Mouse (Mus musculus) limb, embryonic 14.5 days (tissue): ENCODE results near the gene Grm1. TPM values are rescaled to one million over a fixed set of nuclear protein-coding genes. Genes with fewer than 3 reads are reported as not detected.

Source experiments
- ATAC-seq: fragments of 200-750 bp; cut with Nextera tagmentation; 2 replicates; pipeline ENCODE4 v1.8.0; 2017; ENCODE audit warnings: low read depth, moderate number of reproducible peaks, moderate TSS enrichment; ENCODE audit not compliant: low FRiP score
- DNase-seq: peaks from one replicate; pipeline ENCODE4 v3.0.0-alpha.2; 2015; ENCODE audit warnings: low spot score
- H3K27ac ChIP-seq: fragments of 300-500 bp; sonication (generic); replicated peaks from 2 replicates; pipeline ENCODE4 v1.5.1; 2014; ENCODE audit warnings: low read depth, mild to moderate bottlenecking, low read length, moderate library complexity, mixed read lengths
- H3K27me3 ChIP-seq: fragments of 300-500 bp; sonication (generic); 2 replicates; pipeline ENCODE4 v1.6.1; 2014; ENCODE audit warnings: low read length, mixed read lengths; ENCODE audit not compliant: control insufficient read depth, insufficient read depth
- H3K36me3 ChIP-seq: fragments of 300-500 bp; sonication (generic); 2 replicates; pipeline ENCODE4 v1.6.1; 2014; ENCODE audit warnings: mild to moderate bottlenecking, low read length, moderate library complexity, mixed read lengths; ENCODE audit not compliant: control insufficient read depth, insufficient read depth
- H3K4me1 ChIP-seq: fragments of 300-500 bp; sonication (generic); 2 replicates; pipeline ENCODE4 v1.6.1; 2014; ENCODE audit warnings: antibody characterized with exemption, low read length, mixed read lengths; ENCODE audit not compliant: control insufficient read depth, insufficient read depth
- H3K4me2 ChIP-seq: fragments of 300-500 bp; sonication (generic); replicated peaks from 2 replicates; pipeline ENCODE4 v1.6.1; 2014; ENCODE audit warnings: low read depth, mild to moderate bottlenecking, low read length, moderate library complexity; ENCODE audit not compliant: severe bottlenecking
- H3K4me3 ChIP-seq: fragments of 300-500 bp; sonication (generic); replicated peaks from 2 replicates; pipeline ENCODE4 v1.5.1; 2014; ENCODE audit warnings: low read length
- H3K9ac ChIP-seq: fragments of 300-500 bp; sonication (generic); 2 replicates; pipeline ENCODE4 v1.6.1; 2014; ENCODE audit warnings: mild to moderate bottlenecking, low read depth, low read length, moderate library complexity; ENCODE audit not compliant: severe bottlenecking
- H3K9me3 ChIP-seq: fragments of 300-500 bp; sonication (generic); 2 replicates; pipeline ENCODE4 v1.6.1; 2016; ENCODE audit warnings: low read length; ENCODE audit not compliant: control insufficient read depth
- POLR2A ChIP-seq: fragments of 200-500 bp; IDR thresholded peaks from 2 replicates; pipeline ENCODE4 v1.8.0; 2012; ENCODE audit warnings: inconsistent platforms, mild to moderate bottlenecking, moderate library complexity, borderline replicate concordance; ENCODE audit not compliant: insufficient read depth, insufficient read length; ENCODE audit errors: extremely low read depth
- WGBS: fragments of 180-500 bp; shearing (Covaris S2); extraction: QIAGEN DNeasy Blood & Tissue Kit; methylation state at CpG from one replicate; pipeline ENCODE4 v1.1.7; 2014; 5-methylcytosine and 5-hydroxymethylcytosine counted together
- polyA plus RNA-seq, 2 experiments: library from polyadenylated mRNA; depleted of rRNA in 1 of 2; stranded (reverse) in 1 of 2; unstranded in 1 of 2; fragments of >200 nt; fragmentation: Nextera tagmentation in 1 of 2; extraction: Ambion mirVana in 1 of 2; gene quantifications; 2 replicates each; pipeline versions ENCODE4 v1.2.1 to v1.2.3; 2012 to 2014

The Grm1 gene
- polyA plus RNA-seq, 2 experiments: 0.08 to 0.19 TPM

- no peak overlapping the region for H3K9ac ChIP-seq
- H3K4me1 ChIP-seq: no peaks in the 10 kb centered on the region
- no peak for ATAC-seq
- H3K9me3 ChIP-seq: no peaks in the 10 kb centered on the region
- no peak for TF ChIP-seq POLR2A
- H3K4me2 ChIP-seq: no peak overlapping the region
- no peak overlapping the region for H3K4me3 ChIP-seq
- H3K27me3 ChIP-seq: no peaks in the 10 kb centered on the region
- no peak overlapping the region for H3K27ac ChIP-seq
- DNase-seq: no peak
- WGBS: 82% methylated on average over 3 of the region's 3 CpGs
- H3K36me3 ChIP-seq: no peaks in the 10 kb centered on the region
These were observed 355.7 kb downstream of the Grm1 start for GRCm38 (mm10) chr10:10726501-10726900.

GRCm38 (mm10) chr10:10710837-10711236, 371.3 kb downstream of the Grm1 start:
- Histone ChIP-seq H3K9ac (no peak overlapping the region), H3K27me3 (no peaks in the 10 kb centered on the region), H3K36me3 (no peaks in the 10 kb centered on the region), H3K27ac (no peak overlapping the region), H3K4me3 (no peak overlapping the region), H3K9me3 (no peaks in the 10 kb centered on the region), H3K4me1 (no peaks in the 10 kb centered on the region), H3K4me2 (no peak overlapping the region)
- DNase-seq (no peak), ATAC-seq (no peak)
- no peak for TF ChIP-seq POLR2A
- 65% methylated on average over 2 of the region's 2 CpGs for WGBS

- H3K4me3 ChIP-seq: no peak overlapping the region
- no peak for TF ChIP-seq POLR2A
- no peaks in the 10 kb centered on the region for H3K27me3 ChIP-seq
- H3K9me3 ChIP-seq: no peaks in the 10 kb centered on the region
- no peak overlapping the region for H3K27ac ChIP-seq
- ATAC-seq (no peak), DNase-seq (no peak)
- H3K4me1 ChIP-seq: no peaks in the 10 kb centered on the region
- no peak overlapping the region for H3K9ac ChIP-seq
- no peak overlapping the region for H3K4me2 ChIP-seq
- no peaks in the 10 kb centered on the region for H3K36me3 ChIP-seq
- 74% methylated on average over 2 of the region's 2 CpGs for WGBS
These were observed 371.8 kb downstream of the Grm1 start for GRCm38 (mm10) chr10:10710359-10710758.

- H3K9ac ChIP-seq: no peak overlapping the region
- DNase-seq (no peak), ATAC-seq (no peak)
- no peak overlapping the region for H3K4me3 ChIP-seq
- no peaks in the 10 kb centered on the region for H3K4me1 ChIP-seq
- H3K27me3 ChIP-seq: no peaks in the 10 kb centered on the region
- no peak overlapping the region for H3K4me2 ChIP-seq
- H3K9me3 ChIP-seq: no peaks in the 10 kb centered on the region
- no peaks in the 10 kb centered on the region for H3K36me3 ChIP-seq
- TF ChIP-seq POLR2A: no peak
- 76% methylated on average over 1 of the region's 1 CpGs for WGBS
- H3K27ac ChIP-seq: no peak overlapping the region
These were observed 374.1 kb downstream of the Grm1 start for GRCm38 (mm10) chr10:10708031-10708430.

GRCm38 (mm10) chr10:10701326-10701725, 380.8 kb downstream of the Grm1 start:
- TF ChIP-seq POLR2A: no peak
- H3K27me3 ChIP-seq: no peaks in the 10 kb centered on the region
- no peak overlapping the region for H3K9ac ChIP-seq
- H3K9me3 ChIP-seq: no peaks in the 10 kb centered on the region
- H3K36me3 ChIP-seq: no peaks in the 10 kb centered on the region
- 85% methylated on average over 1 of the region's 1 CpGs for WGBS
- H3K4me1 ChIP-seq: peaks cover 4% of the 10 kb centered on the region; the same call in 1 of the 2 replicates
- no peak for ATAC-seq
- no peak for DNase-seq
- no peak overlapping the region for H3K4me3 ChIP-seq
- H3K4me2 ChIP-seq: no peak overlapping the region
- H3K27ac ChIP-seq: no peak overlapping the region

- Histone ChIP-seq H3K27ac (no peak overlapping the region), H3K9ac (no peak overlapping the region), H3K4me1 (peaks cover 4% of the 10 kb centered on the region; the same call in 1 of the 2 replicates), H3K4me3 (no peak overlapping the region), H3K27me3 (no peaks in the 10 kb centered on the region), H3K36me3 (no peaks in the 10 kb centered on the region), H3K4me2 (no peak overlapping the region), H3K9me3 (no peaks in the 10 kb centered on the region)
- 24% methylated on average over 1 of the region's 1 CpGs for WGBS
- no peak for TF ChIP-seq POLR2A
- ATAC-seq: no peak
- no peak for DNase-seq
These were observed 381.3 kb downstream of the Grm1 start for GRCm38 (mm10) chr10:10700903-10701302.
